20 mouse cellular contexts compared by ENCODE assay signal in the genomic region with DNA sequence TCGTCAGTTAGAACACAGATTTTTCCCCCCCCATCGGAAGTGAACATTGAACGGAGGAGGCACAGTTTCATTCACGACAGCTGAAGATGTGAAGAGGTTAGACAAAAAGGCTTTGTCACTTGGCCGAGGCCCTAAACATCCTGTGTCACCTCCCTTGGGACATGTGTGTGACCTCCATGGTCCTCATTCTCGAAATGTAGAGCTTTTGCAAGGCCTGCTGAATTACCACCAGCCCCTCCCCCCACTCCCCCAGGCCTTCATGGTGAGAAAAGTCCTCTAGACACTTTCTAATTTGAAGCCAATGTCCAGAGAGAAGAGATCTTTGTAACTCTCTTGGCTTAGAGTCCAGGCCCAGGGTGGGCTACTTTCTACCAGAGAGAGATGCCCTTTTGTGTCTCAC.
DNase-seq lines count a peak whose midpoint lies in the region; ATAC-seq and TF ChIP-seq lines count a peak whose summit lies in the region.
"Had no signal": no experiment of that assay in that cellular context is flagged by ENCODE, and none has a peak within 500 bp of the region (broad histone marks: within the 10 kb centered on the region; RNA-seq: fewer than 3 reads in every experiment).

No protein-coding gene starts in this region.

- H3K36me3 ChIP-seq in heart, embryonic 10.5 days: no peaks in the 10 kb centered on the region
- H3K36me3 ChIP-seq in heart, adult 2 months (ENCODE audit: control insufficient read depth, insufficient read depth, low read length): no peaks in the 10 kb centered on the region
- no peaks in the 10 kb centered on the region for H3K36me3 ChIP-seq in kidney, embryonic 16.5 days (ENCODE audit: insufficient read depth, low read length)
- H3K36me3 ChIP-seq: embryonic facial prominence, embryonic 13.5 days; forebrain, embryonic 12.5 days; heart, embryonic 13.5 days; hindbrain, embryonic 10.5 days; intestine, embryonic 15.5 days had no signal

- no peak for DNase-seq in heart, embryonic 10.5 days (ENCODE audit: low spot score)
- DNase-seq in heart, adult 2 months: no peak
- DNase-seq in kidney, adult 9 months: peak; percentile 27
- peak; percentile 43 to 65 for DNase-seq in kidney, postnatal 4 days
- DNase-seq in kidney, adult 8-10 months: no peak
- no peak for DNase-seq in testis, postnatal 10 days (ENCODE audit: low spot score)
- DNase-seq: adrenal gland, adult 2 months; adrenal gland, postnatal 25 days; cerebellum, adult 9-10 months; cerebellum, postnatal 25 days; gastrocnemius, postnatal 10 days; heart, adult 18-20 months had no signal

- no peak for ATAC-seq in kidney, embryonic 16.5 days (ENCODE audit: low FRiP score, low TSS enrichment)
- ATAC-seq: forebrain, embryonic 16.5 days; intestine, embryonic 15.5 days had no signal

- no peaks in the 10 kb centered on the region for H3K79me2 ChIP-seq in heart, adult 2 months (replicated peaks; ENCODE audit: control insufficient read depth, insufficient read depth, low read length)

- H3K4me3 ChIP-seq in heart, embryonic 10.5 days: no peak overlapping the region
- H3K4me3 ChIP-seq in heart, adult 2 months: no peak overlapping the region
- no peak overlapping the region for H3K4me3 ChIP-seq in kidney, embryonic 16.5 days (ENCODE audit: low read length)
- H3K4me3 ChIP-seq: embryonic facial prominence, embryonic 13.5 days; forebrain, embryonic 12.5 days; heart, embryonic 13.5 days; hindbrain, embryonic 10.5 days; intestine, embryonic 15.5 days had no signal

- intact Hi-C loops in heart, adult 2 months (cut with DNase I): no loop called here

- H3K27ac ChIP-seq in heart, embryonic 10.5 days: peak overlapping the region; percentile 49; the same call in 1 of the 2 replicates
- H3K27ac ChIP-seq in heart, adult 2 months: no peak overlapping the region
- no peak overlapping the region for H3K27ac ChIP-seq in kidney, embryonic 16.5 days (ENCODE audit: low read length)
- H3K27ac ChIP-seq: embryonic facial prominence, embryonic 13.5 days; forebrain, embryonic 12.5 days; heart, embryonic 13.5 days; hindbrain, embryonic 14.5 days; intestine, embryonic 15.5 days had no signal

- no peaks in the 10 kb centered on the region for H3K9me3 ChIP-seq in heart, embryonic 10.5 days
- H3K9me3 ChIP-seq in kidney, embryonic 16.5 days (ENCODE audit: low read length): no peaks in the 10 kb centered on the region; the same call in 1 of the 2 replicates
- H3K9me3 ChIP-seq: embryonic facial prominence, embryonic 13.5 days; forebrain, embryonic 12.5 days; heart, embryonic 13.5 days; hindbrain, embryonic 10.5 days; intestine, embryonic 15.5 days had no signal

- no peak overlapping the region for H3K4me2 ChIP-seq in kidney, embryonic 16.5 days (replicated peaks; ENCODE audit: low read depth, low read length)
- H3K4me2 ChIP-seq: embryonic facial prominence, embryonic 13.5 days; forebrain, embryonic 12.5 days; heart, embryonic 13.5 days; hindbrain, embryonic 14.5 days; intestine, embryonic 15.5 days had no signal

- no peak for TF ChIP-seq CTCF in heart, adult 2 months (IDR thresholded peaks at IDR 0.05)

- H3K9ac ChIP-seq in heart, adult 2 months (ENCODE audit: low read depth, low read length): no peak overlapping the region
- H3K9ac ChIP-seq in kidney, embryonic 16.5 days (replicated peaks; ENCODE audit: low read length): no peak overlapping the region
- H3K9ac ChIP-seq: embryonic facial prominence, embryonic 13.5 days; forebrain, embryonic 12.5 days; heart, embryonic 13.5 days; hindbrain, embryonic 14.5 days; intestine, embryonic 15.5 days had no signal

- TF ChIP-seq EP300 in heart, adult 2 months (IDR thresholded peaks at IDR 0.05; ENCODE audit: insufficient read depth, low read depth, low read length): no peak

- TF ChIP-seq POLR2A in heart, adult 2 months (IDR thresholded peaks at IDR 0.05; ENCODE audit: insufficient read depth, low read depth, low read length): no peak

- H3K4me1 ChIP-seq in heart, embryonic 10.5 days: peaks cover 13% of the 10 kb centered on the region
- H3K4me1 ChIP-seq in heart, adult 2 months (ENCODE audit: control insufficient read depth, insufficient read depth, low read length): peaks cover 1% of the 10 kb centered on the region; the same call in 1 of the 2 replicates
- H3K4me1 ChIP-seq in kidney, embryonic 16.5 days (ENCODE audit: insufficient read depth, low read length): no peaks in the 10 kb centered on the region
- H3K4me1 ChIP-seq: forebrain, embryonic 12.5 days; intestine, embryonic 15.5 days had no signal

- WGBS in heart, embryonic 10.5 days: 57% methylated on average over 6 of the region's 6 CpGs
- WGBS in heart, adult 2 months: 51% methylated on average over 6 of the region's 6 CpGs
- 52% methylated on average over 6 of the region's 6 CpGs for WGBS in kidney, embryonic 16.5 days

- 0 out of 2 replicates have a peak, but pooled peaks cover 29% of the 10 kb centered on the region for H3K27me3 ChIP-seq in heart, embryonic 10.5 days (ENCODE audit: insufficient read depth, poor library complexity, severe bottlenecking)
- no peaks in the 10 kb centered on the region for H3K27me3 ChIP-seq in heart, adult 2 months (ENCODE audit: control insufficient read depth, insufficient read depth, low read length)
- H3K27me3 ChIP-seq in kidney, embryonic 16.5 days (ENCODE audit: insufficient read depth, low read length): no peaks in the 10 kb centered on the region
- H3K27me3 ChIP-seq: forebrain, embryonic 12.5 days; intestine, embryonic 15.5 days had no signal

Comparison
In these comparisons a context has a peak if more than half of its experiments do, and no peak if none do; other contexts are left out.
1. DNase-seq: peak in kidney, adult 9 months (single experiment) and kidney, postnatal 4 days (2 of 2); none in heart, embryonic 10.5 days (single experiment), heart, adult 2 months (0 of 2), kidney, adult 8-10 months (0 of 2) and testis, postnatal 10 days (single experiment).